Mouse (Mus musculus) liver, adult 2 months (tissue): ENCODE results near the gene Abca4. TPM values are rescaled to one million over a fixed set of nuclear protein-coding genes. Genes with fewer than 3 reads are reported as not detected.

ENCODE experiments used
- DNase-seq: peaks from one replicate; pipeline ENCODE4 v3.0.0-alpha.2; 2011; ENCODE audit warnings: low read depth, low spot score; ENCODE audit errors: extremely low read depth
- H3K27ac ChIP-seq: fragments of 200-500 bp; replicated peaks from 2 replicates; pipeline ENCODE4 v1.5.1; 2012; ENCODE audit warnings: low read depth, mild to moderate bottlenecking, control low read depth, inconsistent platforms, low read length; ENCODE audit not compliant: insufficient read depth
- H3K27me3 ChIP-seq: fragments of 200-500 bp; 2 replicates; pipeline ENCODE4 v1.6.1; 2012; ENCODE audit warnings: mild to moderate bottlenecking, moderate library complexity, low read length, inconsistent platforms; ENCODE audit not compliant: control insufficient read depth, insufficient read depth
- H3K36me3 ChIP-seq: fragments of 200-500 bp; 2 replicates; pipeline ENCODE4 v1.6.1; 2012; ENCODE audit warnings: low read length, inconsistent platforms; ENCODE audit not compliant: control insufficient read depth, insufficient read depth
- H3K4me1 ChIP-seq: fragments of 200-500 bp; 2 replicates; pipeline ENCODE4 v1.6.1; 2011; ENCODE audit warnings: low read length; ENCODE audit not compliant: control insufficient read depth, insufficient read depth
- H3K4me3 ChIP-seq: fragments of 200-500 bp; 2 replicates; pipeline ENCODE4 v1.5.1; 2011; ENCODE audit warnings: low read depth, mild to moderate bottlenecking, control low read depth, low read length, moderate library complexity; ENCODE audit not compliant: insufficient read depth
- H3K79me2 ChIP-seq: fragments of 200-500 bp; 2 replicates; pipeline ENCODE4 v1.6.1; 2012; ENCODE audit warnings: inconsistent platforms, mild to moderate bottlenecking, low read length, moderate library complexity; ENCODE audit not compliant: control insufficient read depth, insufficient read depth
- H3K9ac ChIP-seq: fragments of 200-500 bp; 2 replicates; pipeline ENCODE4 v1.6.1; 2012; ENCODE audit warnings: low read depth, mild to moderate bottlenecking, control low read depth, inconsistent platforms, low read length
- CTCF ChIP-seq: fragments of 200-500 bp; IDR thresholded peaks from 2 replicates; pipeline ENCODE4 v1.5.1; 2011; ENCODE audit warnings: low read depth, low read length, control low read depth
- POLR2A ChIP-seq: fragments of 200-500 bp; IDR thresholded peaks from 2 replicates; pipeline ENCODE4 v1.6.1; 2011; ENCODE audit warnings: low read length, control low read depth; ENCODE audit not compliant: insufficient read depth; ENCODE audit errors: extremely low read depth
- WGBS: fragments of 180-500 bp; shearing (Covaris S2); methylation state at CpG from one replicate; pipeline ENCODE4 v1.1.7; 2018; 5-methylcytosine and 5-hydroxymethylcytosine counted together
- polyA plus RNA-seq: library from polyadenylated mRNA; depleted of rRNA; stranded (reverse); fragments of >200 nt; gene quantifications from 2 replicates; pipeline ENCODE4 v1.2.3, GENCODE M21; 2012
- total RNA-seq: library from RNA; depleted of rRNA; stranded (reverse); fragments of >200 nt; gene quantifications from 2 replicates; pipeline ENCODE4 v1.2.3, GENCODE M21; 2014

Gene Abca4
- total and polyA plus RNA-seq, 2 experiments = 0.05 to 0.37 TPM

DNA sequence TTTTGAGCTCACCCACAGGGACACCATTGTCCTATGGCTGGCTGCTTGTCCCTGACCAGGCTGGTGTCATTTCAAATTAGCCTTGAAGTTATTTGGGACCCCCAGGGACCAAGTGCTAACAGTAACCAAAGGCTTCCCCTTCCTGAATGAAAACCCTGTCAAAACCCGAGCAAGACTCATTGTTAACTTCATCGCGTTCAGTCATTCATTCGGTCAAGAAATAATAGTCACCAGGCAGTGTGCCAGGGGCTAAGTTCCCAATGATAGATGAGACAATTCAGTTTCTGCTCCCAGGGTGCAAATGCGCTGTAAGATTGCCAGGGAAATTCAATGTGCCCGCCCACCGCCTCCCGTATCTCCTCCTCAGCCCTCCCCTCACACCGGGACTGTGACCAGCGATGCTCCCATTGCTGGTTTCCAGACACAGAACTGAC, 2.0 kb downstream of the Abca4 start:
- no peak overlapping the region for H3K4me3 ChIP-seq
- no peak overlapping the region for H3K9ac ChIP-seq
- H3K27ac ChIP-seq = no peak overlapping the region
- no peaks in the 10 kb centered on the region for H3K79me2 ChIP-seq
- H3K36me3 ChIP-seq = no peaks in the 10 kb centered on the region
- no peaks in the 10 kb centered on the region for H3K27me3 ChIP-seq
- no peak for DNase-seq
- TF ChIP-seq CTCF (no peak), POLR2A (no peak)
- H3K4me1 ChIP-seq = 0 out of 2 replicates have a peak, but pooled peaks cover 2% of the 10 kb centered on the region
- WGBS = 82% methylated on average over 10 of the region's 10 CpGs

DNA sequence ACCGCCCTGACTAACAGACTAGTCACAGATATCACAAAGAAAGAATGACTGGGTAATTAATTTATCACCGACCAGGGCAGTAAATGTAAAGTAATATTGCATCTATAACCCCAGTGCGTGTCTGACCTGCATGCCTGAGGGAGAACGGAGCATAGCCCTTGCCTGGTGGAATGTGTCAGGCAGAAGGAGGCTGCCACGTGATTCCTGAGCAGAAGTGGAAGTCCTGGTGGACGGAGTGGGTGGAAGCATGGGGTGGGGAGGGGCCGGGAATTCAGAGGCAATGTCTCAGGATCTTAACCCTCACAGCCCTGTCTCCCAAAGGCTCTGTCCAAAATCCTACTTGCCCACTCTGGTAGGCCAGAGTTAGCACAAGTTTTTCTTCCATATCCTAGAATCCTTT, 3.2 kb downstream of the Abca4 start:
- WGBS = 75% methylated on average over 7 of the region's 7 CpGs
- Histone ChIP-seq H3K27me3 (no peaks in the 10 kb centered on the region), H3K79me2 (no peaks in the 10 kb centered on the region), H3K9ac (no peak overlapping the region), H3K27ac (no peak overlapping the region), H3K36me3 (no peaks in the 10 kb centered on the region), H3K4me3 (no peak overlapping the region), H3K4me1 (0 out of 2 replicates have a peak, but pooled peaks cover 2% of the 10 kb centered on the region)
- no peak for DNase-seq
- TF ChIP-seq CTCF = no peak
- no peak for TF ChIP-seq POLR2A

DNA sequence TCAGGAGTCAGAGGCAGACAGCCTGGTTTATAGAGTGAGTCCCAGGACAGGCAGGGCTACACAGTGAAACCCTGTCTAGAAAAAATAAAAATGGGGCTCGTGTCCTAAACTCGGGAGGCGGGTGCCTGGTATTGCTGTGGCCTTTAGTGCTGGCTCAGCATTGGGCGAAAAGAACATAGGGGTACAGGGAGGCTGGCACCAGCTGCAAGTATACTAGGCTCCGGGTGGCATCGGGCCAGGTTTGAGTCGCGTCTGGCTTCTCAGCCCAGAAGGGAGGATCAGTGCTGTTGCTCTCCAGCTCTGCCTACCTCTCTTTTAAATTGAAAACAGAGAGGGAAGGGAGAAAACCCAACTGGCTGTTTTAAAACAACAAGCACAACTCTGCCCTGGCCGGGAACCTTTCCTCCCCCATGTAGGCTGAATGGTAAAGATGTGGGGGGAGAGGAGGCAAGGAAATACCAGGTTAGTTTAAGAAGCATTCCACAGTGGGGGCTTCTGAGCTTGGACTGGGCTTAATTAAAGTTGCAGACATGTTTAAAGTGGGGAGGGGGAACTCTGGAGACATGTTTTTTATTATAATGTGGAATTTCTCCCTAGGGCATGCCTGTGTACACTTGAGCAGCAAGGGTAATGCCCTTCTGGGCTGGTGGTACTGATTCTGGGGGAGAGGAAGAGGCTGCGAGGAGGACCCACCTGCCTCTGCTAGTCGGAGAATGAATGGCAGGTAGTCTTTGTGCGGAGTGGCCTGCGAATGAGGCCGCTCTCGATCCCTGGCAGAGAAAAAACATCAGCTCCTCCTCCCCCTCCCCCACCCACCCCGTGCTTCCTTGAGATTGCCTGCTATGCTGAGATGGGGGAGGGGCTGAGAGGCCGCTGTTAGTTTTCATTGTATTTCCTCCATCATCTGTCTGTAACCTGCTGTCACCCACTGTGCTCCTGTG, 3.9 kb downstream of the Abca4 start:
- Histone ChIP-seq H3K4me3 (no peak overlapping the region), H3K4me1 (no peaks in the 10 kb centered on the region), H3K9ac (no peak overlapping the region), H3K27me3 (no peaks in the 10 kb centered on the region), H3K36me3 (no peaks in the 10 kb centered on the region), H3K79me2 (no peaks in the 10 kb centered on the region), H3K27ac (no peak overlapping the region)
- TF ChIP-seq CTCF (no peak), POLR2A (no peak)
- 75% methylated on average over 17 of the region's 17 CpGs for WGBS
- DNase-seq = no peak

DNA sequence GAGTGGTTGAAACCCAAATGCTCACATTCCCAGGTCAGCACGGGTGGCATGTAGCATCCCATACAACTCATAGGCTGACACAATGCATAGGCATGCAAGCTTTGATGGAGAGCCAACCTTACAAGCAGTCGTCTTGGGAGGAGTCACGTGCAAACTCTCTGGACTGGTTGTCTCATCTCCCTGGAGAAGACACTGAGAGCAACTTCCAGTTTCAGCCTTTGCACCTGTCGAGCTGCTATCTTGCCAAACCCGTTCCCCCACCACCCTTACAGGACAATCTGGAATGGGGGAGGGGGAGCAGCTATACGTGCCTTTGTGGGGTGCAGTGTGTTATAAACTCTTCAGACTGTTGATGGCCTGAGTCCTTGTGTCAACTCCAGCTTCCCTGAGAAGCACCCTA, 4.9 kb downstream of the Abca4 start:
- 80% methylated on average over 6 of the region's 6 CpGs for WGBS
- Histone ChIP-seq H3K9ac (no peak overlapping the region), H3K4me1 (no peaks in the 10 kb centered on the region), H3K79me2 (no peaks in the 10 kb centered on the region), H3K27me3 (no peaks in the 10 kb centered on the region), H3K27ac (no peak overlapping the region), H3K36me3 (no peaks in the 10 kb centered on the region), H3K4me3 (no peak overlapping the region)
- no peak for DNase-seq
- TF ChIP-seq POLR2A (no peak), CTCF (no peak)

DNA sequence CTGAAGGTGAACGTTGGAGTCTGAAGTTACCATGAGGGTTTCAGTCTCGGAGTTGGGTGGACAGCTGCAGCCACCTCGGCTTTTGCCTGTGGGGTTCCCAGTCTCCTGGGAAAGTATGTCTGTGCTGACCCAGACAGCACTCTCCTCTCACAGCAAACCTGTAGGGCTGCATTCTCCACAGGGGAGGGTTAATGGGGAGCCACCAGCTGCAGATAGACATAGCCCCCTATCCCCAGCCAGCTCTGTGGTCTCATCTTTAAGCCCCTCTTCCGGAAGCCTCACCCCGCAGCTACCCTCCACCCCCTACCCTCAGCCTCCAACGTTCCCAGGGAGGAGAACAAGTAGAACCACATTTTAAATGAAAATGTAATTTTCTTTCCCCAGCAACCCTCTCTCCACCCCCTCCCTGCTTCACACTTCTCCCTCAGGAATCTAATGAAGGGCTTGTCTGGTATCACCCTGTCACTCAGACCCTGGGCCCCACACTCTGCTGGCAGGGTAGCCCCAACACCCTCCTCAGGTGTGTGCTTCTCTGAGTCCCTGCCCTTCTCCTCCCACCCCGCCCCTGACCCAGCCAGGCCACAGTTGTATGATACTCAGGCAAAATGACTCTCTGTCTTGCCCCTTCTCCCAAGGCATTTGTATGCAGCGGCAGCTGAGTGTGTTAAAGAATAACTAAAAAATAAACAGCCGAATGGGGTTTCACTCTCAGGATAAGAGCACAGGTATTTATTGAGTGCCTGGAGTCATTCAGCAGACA, 14.4 kb downstream of the Abca4 start:
- Histone ChIP-seq H3K27ac (no peak overlapping the region), H3K79me2 (no peaks in the 10 kb centered on the region), H3K36me3 (no peaks in the 10 kb centered on the region), H3K4me3 (no peak overlapping the region), H3K9ac (no peak overlapping the region), H3K27me3 (no peaks in the 10 kb centered on the region), H3K4me1 (0 out of 2 replicates have a peak, but pooled peaks cover 5% of the 10 kb centered on the region)
- 54% methylated on average over 9 of the region's 9 CpGs for WGBS
- TF ChIP-seq CTCF = no peak
- TF ChIP-seq POLR2A = no peak
- DNase-seq = peak; percentile 62
